ENCODE assay signal across 29 mouse cellular contexts in genomic region chr9:49214734-49215133, GRCm38 (mm10). TPM values are rescaled to one million over a fixed set of nuclear protein-coding genes. Genes with fewer than 3 reads are reported as not detected.
DNase-seq lines count a peak whose midpoint lies in the region; ATAC-seq and TF ChIP-seq lines count a peak whose summit lies in the region.
"Had no signal": no experiment of that assay in that cellular context is flagged by ENCODE, and none has a peak within 500 bp of the region (broad histone marks: within the 10 kb centered on the region; RNA-seq: fewer than 3 reads in every experiment).

No protein-coding gene starts in this region.

- no peak for ATAC-seq in intestine, embryonic 14.5 days (replicated peaks; ENCODE audit: low FRiP score, low TSS enrichment, low read depth)
- ATAC-seq in intestine, postnatal 0 days, result no peak
- no peak for ATAC-seq in embryonic facial prominence, embryonic 11.5 days (replicated peaks; ENCODE audit: insufficient number of reproducible peaks, low FRiP score, low TSS enrichment, low read depth)
- no peak for ATAC-seq in forebrain, postnatal 0 days
- ATAC-seq: hindbrain, embryonic 16.5 days; midbrain, embryonic 16.5 days had no signal

- H3K36me3 ChIP-seq in intestine, embryonic 14.5 days (ENCODE audit: control insufficient read depth, insufficient read depth, low read length), result no peaks in the 10 kb centered on the region
- no peaks in the 10 kb centered on the region for H3K36me3 ChIP-seq in intestine, postnatal 0 days (ENCODE audit: control insufficient read depth, insufficient read depth)
- no peaks in the 10 kb centered on the region for H3K36me3 ChIP-seq in MEL (ENCODE audit: control insufficient read depth in 1 of 2, insufficient read depth in 2 of 2, low read length in 2 of 2)
- H3K36me3 ChIP-seq in embryonic facial prominence, embryonic 11.5 days (replicated peaks; ENCODE audit: control insufficient read depth, insufficient read depth, low read depth, low read length), result no peaks in the 10 kb centered on the region
- H3K36me3 ChIP-seq in forebrain, postnatal 0 days (ENCODE audit: insufficient read depth), result no peaks in the 10 kb centered on the region
- H3K36me3 ChIP-seq: embryonic facial prominence, embryonic 15.5 days; forebrain, embryonic 10.5 days; heart, embryonic 10.5 days; limb, embryonic 13.5 days; liver, embryonic 15.5 days; neural tube, embryonic 12.5 days had no signal

- TF ChIP-seq CTCF in intestine, postnatal 0 days (IDR thresholded peaks at IDR 0.05; ENCODE audit: low read depth), result no peak
- TF ChIP-seq CTCF in MEL (IDR thresholded peaks at IDR 0.05 in 2 of 3, conservative IDR thresholded peaks at IDR 0.05 in 1 of 3; ENCODE audit: control insufficient read depth in 1 of 3, insufficient read depth in 1 of 3, low read depth in 2 of 3, low read length in 3 of 3, poor library complexity in 1 of 3, severe bottlenecking in 1 of 3), result no peak
- TF ChIP-seq CTCF in forebrain, postnatal 0 days (IDR thresholded peaks at IDR 0.05; ENCODE audit: low read depth), result no peak

- TF ChIP-seq EP300 in MEL (IDR thresholded peaks at IDR 0.05; ENCODE audit: low read depth in 1 of 2, low read length in 2 of 2), result no peak

- DNase-seq in intestine, embryonic 14.5 days (ENCODE audit: low spot score), result peak; percentile 61
- DNase-seq in 3T3-L1 (ENCODE audit: low read depth, low spot score), result peak; percentile 24
- peak; percentile 2 for DNase-seq in MEL (ENCODE audit: low read depth, low spot score)
- DNase-seq in embryonic facial prominence, embryonic 11.5 days (ENCODE audit: low spot score), result peak; percentile 48
- DNase-seq in layer of hippocampus, adult 8-10 months (ENCODE audit: low spot score in 2 of 2), result no peak
- DNase-seq in forebrain, postnatal 0 days, result no peak
- no peak for DNase-seq in spleen, adult 12 weeks (ENCODE audit: low spot score)
- DNase-seq: cerebellum, adult 11-12 months; cerebellum, postnatal 25 days; gastrocnemius, postnatal 25 days; kidney, adult 2 months; lung, postnatal 14 days; thymus, postnatal 25 days had no signal

- no peaks in the 10 kb centered on the region for H3K79me2 ChIP-seq in MEL (ENCODE audit: control insufficient read depth, insufficient read depth, low read length, poor library complexity)

- no peaks in the 10 kb centered on the region for H3K27me3 ChIP-seq in intestine, embryonic 14.5 days (replicated peaks; ENCODE audit: control insufficient read depth, insufficient read depth, low read length)
- H3K27me3 ChIP-seq in intestine, postnatal 0 days (replicated peaks; ENCODE audit: control insufficient read depth, insufficient read depth, low read length), result no peaks in the 10 kb centered on the region
- no peaks in the 10 kb centered on the region for H3K27me3 ChIP-seq in MEL (ENCODE audit: control insufficient read depth in 1 of 2, insufficient read depth in 2 of 2, low read length in 2 of 2)
- H3K27me3 ChIP-seq in embryonic facial prominence, embryonic 11.5 days (ENCODE audit: control insufficient read depth, insufficient read depth, low read length), result no peaks in the 10 kb centered on the region
- H3K27me3 ChIP-seq in forebrain, postnatal 0 days (ENCODE audit: insufficient read depth, low read length), result no peaks in the 10 kb centered on the region
- H3K27me3 ChIP-seq: embryonic facial prominence, embryonic 15.5 days; liver, embryonic 15.5 days; megakaryocyte, embryonic 14.5 days; neural tube, embryonic 12.5 days had no signal

- no peak for TF ChIP-seq RAD21 in MEL (IDR thresholded peaks at IDR 0.05; ENCODE audit: low read depth, low read length)

- no peak overlapping the region for H3K9ac ChIP-seq in intestine, embryonic 14.5 days (ENCODE audit: low read length)
- H3K9ac ChIP-seq in intestine, postnatal 0 days (ENCODE audit: low read depth, low read length), result no peak overlapping the region
- no peak overlapping the region for H3K9ac ChIP-seq in MEL (ENCODE audit: control insufficient read depth, low read depth, low read length, poor library complexity, severe bottlenecking)
- H3K9ac ChIP-seq in embryonic facial prominence, embryonic 11.5 days (replicated peaks; ENCODE audit: low read length), result no peak overlapping the region
- no peak overlapping the region for H3K9ac ChIP-seq in forebrain, postnatal 0 days
- H3K9ac ChIP-seq: embryonic facial prominence, embryonic 15.5 days; limb, embryonic 13.5 days; liver, embryonic 15.5 days; neural tube, embryonic 12.5 days had no signal

- 24% methylated on average over 2 of the region's 2 CpGs for WGBS in intestine, embryonic 14.5 days
- 36% methylated on average over 2 of the region's 2 CpGs for WGBS in intestine, postnatal 0 days
- 33% methylated on average over 2 of the region's 2 CpGs for WGBS in embryonic facial prominence, embryonic 11.5 days
- 52% methylated on average over 2 of the region's 2 CpGs for WGBS in forebrain, postnatal 0 days

- no peak for TF ChIP-seq POLR2A in MEL (IDR thresholded peaks at IDR 0.05; ENCODE audit: control insufficient read depth in 1 of 2, insufficient read depth in 1 of 2, low read depth in 1 of 2, low read length in 2 of 2, poor library complexity in 1 of 2)

- H3K4me2 ChIP-seq in intestine, embryonic 14.5 days (ENCODE audit: low read length), result no peak overlapping the region
- H3K4me2 ChIP-seq in intestine, postnatal 0 days (replicated peaks; ENCODE audit: low read depth), result no peak overlapping the region
- H3K4me2 ChIP-seq in embryonic facial prominence, embryonic 11.5 days (ENCODE audit: low read depth, low read length), result no peak overlapping the region
- no peak overlapping the region for H3K4me2 ChIP-seq in forebrain, postnatal 0 days (ENCODE audit: low read depth)
- H3K4me2 ChIP-seq: embryonic facial prominence, embryonic 15.5 days; limb, embryonic 13.5 days; liver, embryonic 15.5 days; neural tube, embryonic 12.5 days had no signal

- no peak overlapping the region for H3K4me3 ChIP-seq in intestine, embryonic 14.5 days (ENCODE audit: low read depth, low read length)
- H3K4me3 ChIP-seq in intestine, postnatal 0 days (ENCODE audit: low read depth, low read length), result no peak overlapping the region
- H3K4me3 ChIP-seq in MEL (ENCODE audit: control insufficient read depth in 1 of 2, insufficient read depth in 1 of 2, low read depth in 2 of 2, low read length in 2 of 2), result no peak overlapping the region
- H3K4me3 ChIP-seq in embryonic facial prominence, embryonic 11.5 days (ENCODE audit: low read depth, low read length), result no peak overlapping the region
- H3K4me3 ChIP-seq in forebrain, postnatal 0 days (ENCODE audit: low read depth, low read length), result no peak overlapping the region
- H3K4me3 ChIP-seq: embryonic facial prominence, embryonic 15.5 days; forebrain, embryonic 10.5 days; heart, embryonic 10.5 days; left cerebral cortex, adult 2 months; limb, embryonic 13.5 days; liver, embryonic 15.5 days; megakaryocyte, embryonic 14.5 days; neural tube, embryonic 12.5 days had no signal

- H3K27ac ChIP-seq in intestine, embryonic 14.5 days (ENCODE audit: low read depth), result no peak overlapping the region
- no peak overlapping the region for H3K27ac ChIP-seq in intestine, postnatal 0 days (ENCODE audit: low read depth, low read length)
- H3K27ac ChIP-seq in MEL (ENCODE audit: control insufficient read depth, low read depth, low read length), result no peak overlapping the region
- no peak overlapping the region for H3K27ac ChIP-seq in embryonic facial prominence, embryonic 11.5 days (replicated peaks; ENCODE audit: low read depth, low read length)
- no peak overlapping the region for H3K27ac ChIP-seq in forebrain, postnatal 0 days (ENCODE audit: low read depth, low read length)
- H3K27ac ChIP-seq: embryonic facial prominence, embryonic 15.5 days; forebrain, embryonic 10.5 days; heart, embryonic 10.5 days; left cerebral cortex, adult 2 months; limb, embryonic 13.5 days; liver, embryonic 15.5 days; neural tube, embryonic 12.5 days had no signal

- H3K9me3 ChIP-seq in intestine, embryonic 14.5 days (ENCODE audit: control insufficient read depth, low read length), result no peaks in the 10 kb centered on the region
- no peaks in the 10 kb centered on the region for H3K9me3 ChIP-seq in intestine, postnatal 0 days (ENCODE audit: control insufficient read depth)
- no peaks in the 10 kb centered on the region for H3K9me3 ChIP-seq in MEL (replicated peaks; ENCODE audit: insufficient read depth, low read length)
- no peaks in the 10 kb centered on the region for H3K9me3 ChIP-seq in embryonic facial prominence, embryonic 11.5 days (replicated peaks; ENCODE audit: control insufficient read depth, low read length)
- H3K9me3 ChIP-seq in forebrain, postnatal 0 days (ENCODE audit: low read length), result no peaks in the 10 kb centered on the region
- H3K9me3 ChIP-seq: embryonic facial prominence, embryonic 15.5 days; forebrain, embryonic 10.5 days; heart, embryonic 10.5 days; limb, embryonic 13.5 days; liver, embryonic 15.5 days; megakaryocyte, embryonic 14.5 days; neural tube, embryonic 12.5 days had no signal

- no peaks in the 10 kb centered on the region for H3K4me1 ChIP-seq in intestine, embryonic 14.5 days (replicated peaks; ENCODE audit: control insufficient read depth, insufficient read depth, low read length)
- no peaks in the 10 kb centered on the region for H3K4me1 ChIP-seq in intestine, postnatal 0 days (replicated peaks; ENCODE audit: control insufficient read depth, insufficient read depth, low read length)
- H3K4me1 ChIP-seq in MEL (ENCODE audit: control insufficient read depth in 1 of 2, insufficient read depth in 2 of 2, low read length in 2 of 2), result no peaks in the 10 kb centered on the region
- H3K4me1 ChIP-seq in embryonic facial prominence, embryonic 11.5 days (ENCODE audit: control insufficient read depth, insufficient read depth, low read length), result no peaks in the 10 kb centered on the region
- peaks cover 8% of the 10 kb centered on the region; the same call in 1 of the 2 replicates for H3K4me1 ChIP-seq in forebrain, postnatal 0 days (ENCODE audit: insufficient read depth)
- H3K4me1 ChIP-seq: embryonic facial prominence, embryonic 15.5 days; heart, embryonic 10.5 days; liver, embryonic 15.5 days; megakaryocyte, embryonic 14.5 days had no signal

TF ChIP-seq in MEL, 35 proteins besides CTCF, POLR2A, EP300 and RAD21 (continues in another document):
- TF ChIP-seq ETS1 (IDR thresholded peaks at IDR 0.05; ENCODE audit: low read depth, low read length) (no peak), MAFK (IDR thresholded peaks at IDR 0.05; ENCODE audit: borderline replicate concordance, low read depth, low read length) (no peak), SIN3A (IDR thresholded peaks at IDR 0.05; ENCODE audit: low read length) (no peak)

RNA-seq across cellular contexts. Expression of gene Gm4894, which starts 35.6 kb away (rescaled TPM):
- not detected in 2 replicates for polyA plus RNA-seq in intestine, embryonic 14.5 days (2014; fragmentation: Nextera tagmentation; extraction: Ambion mirVana)
- not detected in 2 replicates for polyA plus RNA-seq in intestine, postnatal 0 days (2015; fragmentation: Nextera tagmentation; extraction: Ambion mirVana)
- not detected in 2 replicates for total RNA-seq in MEL (2012; rRNA removed)
- not detected for polyA plus RNA-seq in MEL (2012; ENCODE audit: insufficient read depth in 1 of 2, insufficient read length in 2 of 2, low read depth in 1 of 2, low replicate concordance in 2 of 2, missing spikeins in 1 of 2)
- not detected in 2 replicates for polyA plus RNA-seq in embryonic facial prominence, embryonic 11.5 days (2014; fragmentation: Nextera tagmentation; extraction: Ambion mirVana)
- not detected for total RNA-seq in layer of hippocampus, adult 8-10 months (2022)
- total RNA-seq in forebrain, postnatal 0 days (2014; rRNA removed), result not detected in 2 replicates
- not detected in 2 replicates for polyA plus RNA-seq in forebrain, postnatal 0 days (2015; fragmentation: Nextera tagmentation; extraction: Ambion mirVana)
- total RNA-seq: adrenal gland, adult 18-20 months; gastrocnemius, postnatal 25 days; heart, postnatal 25 days; layer of hippocampus, adult 18-20 months; left cerebral cortex, adult 2 months had no signal
- polyA plus RNA-seq: brain, embryonic 14.5 days; embryonic facial prominence, embryonic 15.5 days; forebrain, embryonic 10.5 days; heart, embryonic 10.5 days; hindbrain, embryonic 16.5 days; kidney, adult 2 months; limb, embryonic 13.5 days; liver, embryonic 15.5 days; midbrain, embryonic 16.5 days; neural tube, embryonic 12.5 days; testis, adult 2 months had no signal

Comparison
In these comparisons a context has a peak if more than half of its experiments do, and no peak if none do; other contexts are left out.
1. DNase-seq: peak in intestine, embryonic 14.5 days (single experiment), 3T3-L1 (single experiment), MEL (single experiment) and embryonic facial prominence, embryonic 11.5 days (single experiment); none in layer of hippocampus, adult 8-10 months (0 of 2), forebrain, postnatal 0 days (single experiment) and spleen, adult 12 weeks (single experiment).